Mouse (Mus musculus): ENCODE results near the gene Rpl23.

DNA sequence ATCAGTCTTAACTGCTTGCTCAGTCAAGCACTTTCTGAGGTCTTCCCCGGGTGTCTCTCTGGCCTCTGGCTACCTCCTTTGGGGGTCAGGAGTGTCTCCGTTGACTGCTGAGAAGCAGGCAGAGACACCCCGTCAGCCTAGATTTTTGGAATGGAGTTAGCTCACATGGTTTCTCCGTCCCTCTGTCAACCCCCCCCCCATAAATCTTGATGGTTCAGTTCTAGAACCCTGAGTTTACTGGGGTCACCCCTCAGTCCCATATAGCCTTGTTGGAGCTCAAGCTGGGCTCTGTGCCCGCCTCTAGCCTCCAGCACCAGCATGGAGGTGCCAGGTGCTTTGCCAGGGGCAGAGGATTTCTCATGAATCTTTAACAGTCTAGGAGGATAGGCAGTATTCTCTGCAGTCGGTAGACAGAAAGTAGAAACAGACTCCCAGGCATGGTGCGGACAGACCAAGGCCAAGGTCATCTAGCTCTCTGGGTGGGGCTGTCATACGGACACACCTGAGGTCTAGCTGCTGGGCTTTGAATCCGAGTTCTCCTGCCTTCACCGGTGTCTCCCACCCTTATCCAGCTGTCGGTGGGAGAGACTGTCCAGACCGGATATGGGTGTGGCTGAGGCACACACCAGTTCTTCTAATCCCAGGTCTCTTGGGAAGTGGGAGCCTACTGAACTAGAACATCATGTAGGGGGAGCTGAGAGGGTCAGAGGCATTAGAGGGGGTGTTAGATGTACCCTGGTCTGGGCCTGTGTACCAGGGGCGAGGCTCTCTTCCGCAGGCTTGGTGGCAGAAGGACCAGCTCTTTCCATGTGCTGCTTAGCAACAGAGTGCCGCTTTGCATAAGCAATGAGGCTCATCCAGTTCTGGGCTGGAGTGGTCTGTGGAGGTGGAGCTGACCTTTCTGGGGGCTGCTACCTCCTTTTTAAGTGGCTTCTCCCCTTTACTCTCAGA is 23.7 kb upstream of the Rpl23 start:
- no peak for TF ChIP-seq CTCF (IDR thresholded peaks at IDR 0.05; ENCODE audit: low read depth, low read length)
- no peak for TF ChIP-seq POLR2A (IDR thresholded peaks at IDR 0.05; ENCODE audit: borderline replicate concordance, low read depth, low read length)

Data from bone marrow macrophage, adult 2 months (primary cell).